ENCODE assay signal across 8 mouse cellular contexts in the genomic region with DNA sequence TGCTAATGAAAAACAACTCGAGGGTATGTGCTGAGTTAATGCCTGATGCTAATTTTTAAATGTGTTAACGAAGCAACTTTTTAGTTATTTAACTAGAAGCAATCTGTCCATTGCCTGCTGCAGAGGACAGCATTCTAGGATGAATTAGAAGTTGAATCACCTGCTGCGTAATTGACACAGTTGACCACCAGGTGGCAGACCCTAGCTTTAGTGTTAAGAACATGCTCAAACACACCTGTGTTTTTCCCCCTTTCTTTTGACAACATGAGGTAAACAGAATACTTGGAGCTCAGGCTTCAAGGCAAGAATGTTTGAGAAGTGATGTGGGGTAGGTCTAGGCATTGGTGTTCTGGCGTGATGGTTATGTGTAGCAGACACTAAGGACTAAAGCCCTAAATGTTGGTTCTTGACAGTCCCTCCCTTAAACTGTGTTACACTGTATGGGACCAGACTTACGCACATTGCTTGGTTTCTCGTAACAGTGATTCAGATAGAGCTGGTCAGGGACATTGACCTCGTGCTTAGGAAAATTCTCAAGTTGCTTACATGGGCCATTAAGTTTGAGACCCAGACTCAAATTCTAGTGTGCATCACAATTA. TPM values are rescaled to one million over a fixed set of nuclear protein-coding genes. Genes with fewer than 3 reads are reported as not detected.
DNase-seq lines count a peak whose midpoint lies in the region; ATAC-seq and TF ChIP-seq lines count a peak whose summit lies in the region.

No protein-coding gene starts in this region.

- ATAC-seq in kidney, embryonic 16.5 days (ENCODE audit: low FRiP score, low TSS enrichment), result no peak
- ATAC-seq in midbrain, embryonic 12.5 days (ENCODE audit: low FRiP score, low read depth), result peak; percentile 23; the same call in 1 of the 2 replicates

- H3K4me2 ChIP-seq in kidney, embryonic 16.5 days (replicated peaks; ENCODE audit: low read depth, low read length), result no peak overlapping the region
- H3K4me2 ChIP-seq in midbrain, embryonic 12.5 days (replicated peaks), result no peak overlapping the region

- no peak overlapping the region for H3K27ac ChIP-seq in kidney, embryonic 16.5 days (ENCODE audit: low read length)
- H3K27ac ChIP-seq in layer of hippocampus, adult 2 months, result no peak overlapping the region
- no peak overlapping the region for H3K27ac ChIP-seq in midbrain, embryonic 12.5 days (replicated peaks)

- H3K4me1 ChIP-seq in kidney, embryonic 16.5 days (ENCODE audit: insufficient read depth, low read length), result no peaks in the 10 kb centered on the region
- no peaks in the 10 kb centered on the region for H3K4me1 ChIP-seq in midbrain, embryonic 12.5 days

- H3K27me3 ChIP-seq in kidney, embryonic 16.5 days (ENCODE audit: insufficient read depth, low read length), result no peaks in the 10 kb centered on the region
- H3K27me3 ChIP-seq in midbrain, embryonic 12.5 days, result no peaks in the 10 kb centered on the region

- H3K36me3 ChIP-seq in kidney, embryonic 16.5 days (ENCODE audit: insufficient read depth, low read length), result peaks cover 24% of the 10 kb centered on the region; the same call in 1 of the 2 replicates
- H3K36me3 ChIP-seq in midbrain, embryonic 12.5 days, result 0 out of 2 replicates have a peak, but pooled peaks cover 10% of the 10 kb centered on the region

- H3K4me3 ChIP-seq in kidney, embryonic 16.5 days (ENCODE audit: low read length), result no peak overlapping the region
- H3K4me3 ChIP-seq in layer of hippocampus, adult 2 months, result no peak overlapping the region
- no peak overlapping the region for H3K4me3 ChIP-seq in midbrain, embryonic 12.5 days

- 27% methylated on average over 7 of the region's 7 CpGs for WGBS in kidney, embryonic 16.5 days
- 44% methylated on average over 7 of the region's 7 CpGs for WGBS in midbrain, embryonic 12.5 days

- peak; percentile 90 for TF ChIP-seq CTCF in layer of hippocampus, adult 2 months (conservative IDR thresholded peaks at IDR 0.05)

- DNase-seq in kidney, adult 11 months, result peak; percentile 8
- DNase-seq in WW6 (ENCODE audit: low read depth, low spot score), result peak; percentile 24
- DNase-seq in cerebellum, postnatal 25 days, result peak; percentile 75 to 87
- DNase-seq in heart, postnatal 10 days, result peak; percentile 42 to 70
- DNase-seq in layer of hippocampus, adult 2 months (ENCODE audit: low spot score in 2 of 2), result peak; percentile 43 to 58
- DNase-seq in spleen, postnatal 36 days (ENCODE audit: low spot score in 2 of 2), result peak; percentile 23 to 28

- intact Hi-C loops in heart, postnatal 10 days (cut with DNase I), result loop anchor here (5.0 kb wide), 1 partner anchor 791 kb away; no protein-coding TSS in a partner anchor

- no peaks in the 10 kb centered on the region for H3K9me3 ChIP-seq in kidney, embryonic 16.5 days (ENCODE audit: low read length)
- H3K9me3 ChIP-seq in midbrain, embryonic 12.5 days, result no peaks in the 10 kb centered on the region

- H3K9ac ChIP-seq in kidney, embryonic 16.5 days (replicated peaks; ENCODE audit: low read length), result no peak overlapping the region
- H3K9ac ChIP-seq in midbrain, embryonic 12.5 days (replicated peaks), result no peak overlapping the region

RNA-seq across cellular contexts. Expression of a gene that starts 22.8 kb away (rescaled TPM):
- 2.7 and 3.0 TPM in 2 replicates for polyA plus RNA-seq in kidney, embryonic 16.5 days (2015; fragmentation: Nextera tagmentation; extraction: Ambion mirVana)
- 10 to 100 TPM; 10.1 to 13.1 TPM for total RNA-seq in heart, postnatal 10 days (2021)
- 1 to 10 TPM; 1.7 to 2.1 TPM for total RNA-seq in layer of hippocampus, adult 2 months (2021)
- 3.5 and 3.9 TPM in 2 replicates for polyA plus RNA-seq in midbrain, embryonic 12.5 days (2016; fragmentation: Nextera tagmentation; extraction: Ambion mirVana)

RNA-seq across cellular contexts. Expression of a gene that starts 58.7 kb away (rescaled TPM):
- 0.62 and 1.1 TPM in 2 replicates for polyA plus RNA-seq in kidney, embryonic 16.5 days (2015; fragmentation: Nextera tagmentation; extraction: Ambion mirVana)
- 1 to 10 TPM; 2.0 to 2.1 TPM for total RNA-seq in heart, postnatal 10 days (2021)
- 10 to 100 TPM; 38.5 to 43.3 TPM for total RNA-seq in layer of hippocampus, adult 2 months (2021)
- polyA plus RNA-seq in midbrain, embryonic 12.5 days (2016; fragmentation: Nextera tagmentation; extraction: Ambion mirVana), result 4.3 and 4.9 TPM in 2 replicates

Comparison
In these comparisons a context has a peak if more than half of its experiments do, and no peak if none do; other contexts are left out.
1. DNase-seq: peak in every context shown above with its lines; median percentile 81 in cerebellum, postnatal 25 days; 56 in heart, postnatal 10 days; 50 in layer of hippocampus, adult 2 months; 26 in spleen, postnatal 36 days; 24 in WW6; 8 in kidney, adult 11 months.
2. RNA of a gene that starts 58.7 kb away (total RNA-seq): 38.5 to 43.3 TPM in layer of hippocampus, adult 2 months; 2.0 to 2.1 TPM in heart, postnatal 10 days; every median in the first group is over 10 times any median in the second.